ENCODE assay signal across 8 mouse cellular contexts in the genomic region with DNA sequence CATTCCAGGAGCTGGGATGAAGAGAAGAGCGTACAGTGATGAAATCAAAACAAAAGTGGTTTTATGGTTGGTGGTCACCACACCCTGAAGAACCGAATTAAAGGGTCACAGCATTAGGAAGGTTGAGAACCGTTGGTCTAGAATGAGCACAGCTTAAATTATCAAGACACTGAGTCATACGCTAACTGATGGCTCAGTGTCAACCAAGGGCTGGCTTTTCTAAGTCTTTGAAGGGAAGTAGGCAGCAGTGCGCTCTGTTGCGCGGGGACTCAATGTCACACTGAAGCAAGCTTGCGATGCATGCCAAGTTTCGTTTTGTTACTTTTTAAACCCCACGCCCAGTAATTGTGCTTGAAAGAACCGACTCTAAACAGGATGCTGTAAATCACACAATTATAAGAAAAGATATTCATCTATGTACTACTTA.
DNase-seq lines count a peak whose midpoint lies in the region; TF ChIP-seq lines count a peak whose summit lies in the region.

No protein-coding gene starts in this region.

- DNase-seq in frontal cortex, adult 2 months (ENCODE audit: extremely low spot score in 1 of 2, low spot score in 1 of 2): peak; percentile 57 to 76
- no peak for DNase-seq in frontal cortex, postnatal 14 days (ENCODE audit: low spot score in 2 of 2)
- peak; percentile 63 for DNase-seq in A20 (ENCODE audit: low read depth, low spot score)
- peak; percentile 78 for DNase-seq in brain, embryonic 14.5 days (ENCODE audit: low read depth)
- DNase-seq in kidney, postnatal 4 days: peak; percentile 46 to 67
- no peak for DNase-seq in retina, postnatal 1 day
- DNase-seq in layer of hippocampus, postnatal 25 days (ENCODE audit: extremely low spot score in 1 of 2, low spot score in 1 of 2): no peak
- no peak for DNase-seq in gastrocnemius, postnatal 4 days (ENCODE audit: low spot score in 2 of 2)

- no peak for TF ChIP-seq CTCF in brain, embryonic 14.5 days (IDR thresholded peaks at IDR 0.05; ENCODE audit: borderline replicate concordance, extremely low read depth, insufficient read depth, insufficient read length)

- TF ChIP-seq POLR2A in brain, embryonic 14.5 days (IDR thresholded peaks at IDR 0.05; ENCODE audit: borderline replicate concordance, extremely low read depth, insufficient read depth, insufficient read length, poor library complexity, severe bottlenecking): no peak

Comparison
In these comparisons a context has a peak if more than half of its experiments do, and no peak if none do; other contexts are left out.
1. DNase-seq: peak in frontal cortex, adult 2 months (2 of 2), A20 (single experiment), brain, embryonic 14.5 days (single experiment) and kidney, postnatal 4 days (2 of 2); none in frontal cortex, postnatal 14 days (0 of 2), retina, postnatal 1 day (single experiment), layer of hippocampus, postnatal 25 days (0 of 2) and gastrocnemius, postnatal 4 days (0 of 2).